Comparison of ENCODE assay signal across 11 mouse cellular contexts in the genomic region with DNA sequence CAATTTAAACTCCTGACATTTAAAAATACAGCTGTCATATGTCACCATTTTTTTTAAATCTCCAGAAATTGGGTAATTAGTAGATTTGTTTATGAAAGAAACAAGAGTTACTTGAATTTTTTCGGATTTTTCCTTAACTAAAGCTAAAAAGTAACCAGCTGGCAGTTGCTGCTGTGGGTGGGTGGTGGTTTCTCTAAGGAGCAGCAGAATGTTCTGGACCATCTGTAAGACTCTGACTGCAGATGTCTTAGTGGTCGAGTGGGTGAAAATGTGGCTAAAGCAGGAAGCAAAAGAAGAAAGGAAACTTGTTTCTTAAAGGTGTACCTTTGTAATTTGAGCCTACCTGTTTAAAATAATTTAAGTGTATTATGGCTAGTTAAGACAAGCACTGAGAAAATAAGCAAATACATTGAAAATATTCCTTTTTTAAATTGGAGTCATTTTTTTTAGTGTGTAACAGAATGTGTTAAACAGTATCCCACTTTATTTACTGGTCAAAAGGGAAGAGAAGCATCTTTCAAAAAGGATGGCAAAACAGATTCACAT. TPM values are rescaled to one million over a fixed set of nuclear protein-coding genes. Genes with fewer than 3 reads are reported as not detected.
DNase-seq lines count a peak whose midpoint lies in the region; ATAC-seq and TF ChIP-seq lines count a peak whose summit lies in the region.
"Had no signal": no experiment of that assay in that cellular context is flagged by ENCODE, and none has a peak within 500 bp of the region (broad histone marks: within the 10 kb centered on the region; RNA-seq: fewer than 3 reads in every experiment).

No protein-coding gene starts in this region.

- no peaks in the 10 kb centered on the region for H3K36me3 ChIP-seq in lung, postnatal 0 days (ENCODE audit: insufficient read depth, low read length)

- no peak overlapping the region for H3K4me2 ChIP-seq in lung, postnatal 0 days (replicated peaks; ENCODE audit: low read depth, low read length)
- H3K4me2 ChIP-seq: kidney, embryonic 15.5 days had no signal

- no peaks in the 10 kb centered on the region for H3K27me3 ChIP-seq in lung, postnatal 0 days (replicated peaks; ENCODE audit: insufficient read depth, low read length)
- H3K27me3 ChIP-seq: kidney, embryonic 15.5 days had no signal

- DNase-seq in lung, postnatal 0 days (ENCODE audit: low spot score) = peak; percentile 40
- no peak for DNase-seq in lung, adult 18-20 months
- DNase-seq in frontal cortex, postnatal 36 days (ENCODE audit: low spot score in 2 of 2) = peak; percentile 33 to 82
- peak; percentile 48 to 79 for DNase-seq in left cerebral cortex, adult 9 months (ENCODE audit: low spot score in 2 of 2)
- DNase-seq in right cerebral cortex, postnatal 36 days (ENCODE audit: low spot score in 2 of 2) = peak; percentile 60 to 71
- no peak for DNase-seq in cerebellum, adult 9-11 months
- DNase-seq in heart, adult 8-10 months (ENCODE audit: low spot score) = no peak

- no peak overlapping the region for H3K27ac ChIP-seq in lung, postnatal 0 days (ENCODE audit: low read length)
- H3K27ac ChIP-seq: hindbrain, embryonic 14.5 days; kidney, embryonic 15.5 days had no signal

- no peak for TF ChIP-seq CTCF in lung, postnatal 0 days (IDR thresholded peaks at IDR 0.05)

- no peak overlapping the region for H3K9ac ChIP-seq in lung, postnatal 0 days (replicated peaks; ENCODE audit: low read depth)
- H3K9ac ChIP-seq: hindbrain, embryonic 14.5 days; kidney, embryonic 15.5 days had no signal

- 12% methylated on average over 2 of the region's 2 CpGs for WGBS in lung, postnatal 0 days

- no peaks in the 10 kb centered on the region for H3K9me3 ChIP-seq in lung, postnatal 0 days (ENCODE audit: low read length)
- H3K9me3 ChIP-seq: G1E; kidney, embryonic 15.5 days had no signal

- H3K4me1 ChIP-seq in lung, postnatal 0 days (ENCODE audit: insufficient read depth, low read depth, low read length) = peaks cover 4% of the 10 kb centered on the region; the same call in 1 of the 2 replicates

- H3K4me3 ChIP-seq in lung, postnatal 0 days (ENCODE audit: low read depth, low read length) = no peak overlapping the region
- H3K4me3 ChIP-seq: kidney, embryonic 15.5 days had no signal

- TF ChIP-seq EP300 in lung, postnatal 0 days (IDR thresholded peaks at IDR 0.05) = no peak

- ATAC-seq in lung, postnatal 0 days = no peak
- ATAC-seq: midbrain, embryonic 16.5 days had no signal

RNA-seq across cellular contexts. Expression of a gene that starts 2.8 kb away (rescaled TPM):
- polyA plus RNA-seq in lung, postnatal 0 days (2015; fragmentation: Nextera tagmentation; extraction: Ambion mirVana) = 27.0 and 27.4 TPM in 2 replicates
- total RNA-seq in heart, adult 8-10 months (2022) = 10 to 100 TPM; 18.7 to 21.4 (median 20.1) TPM

RNA-seq across cellular contexts. Expression of a gene that starts 3.5 kb away (rescaled TPM):
- 99.2 and 109 TPM in 2 replicates for polyA plus RNA-seq in lung, postnatal 0 days (2015; fragmentation: Nextera tagmentation; extraction: Ambion mirVana)
- 10 to 100 TPM; 66.1 to 70.9 (median 68.7) TPM for total RNA-seq in heart, adult 8-10 months (2022)

Comparison
In these comparisons a context has a peak if more than half of its experiments do, and no peak if none do; other contexts are left out.
1. DNase-seq: peak in lung, postnatal 0 days (single experiment), frontal cortex, postnatal 36 days (2 of 2), left cerebral cortex, adult 9 months (2 of 2) and right cerebral cortex, postnatal 36 days (2 of 2); none in lung, adult 18-20 months (0 of 2), cerebellum, adult 9-11 months (single experiment) and heart, adult 8-10 months (single experiment).